Mouse (Mus musculus) embryonic facial prominence, embryonic 11.5 days (tissue): ENCODE results near the gene Tpp2. TPM values are rescaled to one million over a fixed set of nuclear protein-coding genes. Genes with fewer than 3 reads are reported as not detected.
A peak's percentile ranks its signal among the peaks of the same experiment; 100 is the strongest.
"Not testable (repeated sequence)": the region's sequence is repeated elsewhere in the genome, so short reads cannot be mapped to it uniquely, and the experiment has no call there.

ENCODE experiments used
- ATAC-seq: fragments of 200-750 bp; cut with Nextera tagmentation; replicated peaks from 2 replicates; pipeline ENCODE4 v1.8.0; 2017; ENCODE audit warnings: low read depth; ENCODE audit not compliant: insufficient number of reproducible peaks, low FRiP score, low TSS enrichment
- DNase-seq: peaks from one replicate; pipeline ENCODE4 v3.0.0-alpha.2; 2015; ENCODE audit warnings: low spot score
- H3K27ac ChIP-seq: fragments of 300-500 bp; sonication (generic); replicated peaks from 2 replicates; pipeline ENCODE4 v1.5.1; 2014; ENCODE audit warnings: mild to moderate bottlenecking, low read depth, low read length, control low read depth
- H3K27me3 ChIP-seq: fragments of 300-500 bp; sonication (generic); 2 replicates; pipeline ENCODE4 v1.6.1; 2014; ENCODE audit warnings: mild to moderate bottlenecking, low read length, moderate library complexity, mixed read lengths; ENCODE audit not compliant: control insufficient read depth, insufficient read depth
- H3K36me3 ChIP-seq: fragments of 300-500 bp; sonication (generic); replicated peaks from 2 replicates; pipeline ENCODE4 v1.6.1; 2014; ENCODE audit warnings: low read depth, mild to moderate bottlenecking, low read length, moderate library complexity, mixed read lengths; ENCODE audit not compliant: control insufficient read depth, insufficient read depth
- H3K4me1 ChIP-seq: fragments of 300-500 bp; sonication (generic); 2 replicates; pipeline ENCODE4 v1.6.1; 2014; ENCODE audit warnings: low read length, mixed read lengths; ENCODE audit not compliant: control insufficient read depth, insufficient read depth
- H3K4me2 ChIP-seq: fragments of 300-500 bp; sonication (generic); 2 replicates; pipeline ENCODE4 v1.6.1; 2014; ENCODE audit warnings: low read depth, mild to moderate bottlenecking, control low read depth, low read length, moderate library complexity
- H3K4me3 ChIP-seq: fragments of 300-500 bp; sonication (generic); 2 replicates; pipeline ENCODE4 v1.5.1; 2014; ENCODE audit warnings: low read depth, low read length, control low read depth
- H3K9ac ChIP-seq: fragments of 300-500 bp; sonication (generic); replicated peaks from 2 replicates; pipeline ENCODE4 v1.6.1; 2014; ENCODE audit warnings: mild to moderate bottlenecking, control low read depth, low read length
- H3K9me3 ChIP-seq: fragments of 300-500 bp; sonication (generic); replicated peaks from 2 replicates; pipeline ENCODE4 v1.6.1; 2016; ENCODE audit warnings: mild to moderate bottlenecking, low read length, inconsistent platforms, mixed read lengths; ENCODE audit not compliant: control insufficient read depth
- WGBS: fragments of 180-500 bp; shearing (Covaris S2); extraction: QIAGEN DNeasy Blood & Tissue Kit; methylation state at CpG from one replicate; pipeline ENCODE4 v1.1.7; 2014; 5-methylcytosine and 5-hydroxymethylcytosine counted together
- polyA plus RNA-seq: library from polyadenylated mRNA; unstranded; fragments of >200 nt; fragmentation: Nextera tagmentation; extraction: Ambion mirVana; gene quantifications from 2 replicates; pipeline ENCODE4 v1.2.1, GENCODE M21; 2014

The Tpp2 gene
- 69.5 and 77.1 TPM in 2 replicates for polyA plus RNA-seq

GRCm38 (mm10) chr1:43933488-43934415 lies at the start of gene Tpp2:
Tpp2 (plus strand) TSS chr1:43933647.
- Histone ChIP-seq H3K9ac (peak within 1 kb of the TSS; percentile 95), H3K4me2 (peak within 1 kb of the TSS; percentile 53), H3K9me3 (no peaks in the 10 kb centered on the region), H3K27ac (peak within 1 kb of the TSS; percentile 82), H3K4me1 (0 out of 2 replicates have a peak, but pooled peaks cover 2% of the 10 kb centered on the region), H3K36me3 (no peaks in the 10 kb centered on the region), H3K4me3 (peak within 1 kb of the TSS; percentile 99), H3K27me3 (no peaks in the 10 kb centered on the region)
- ATAC-seq = peak; percentile 100
- under 1% methylated on average over 81 of the region's 81 CpGs for WGBS
- DNase-seq = peak; percentile 98

- H3K4me2 ChIP-seq, H3K27me3 ChIP-seq, H3K9ac ChIP-seq, ATAC-seq, H3K9me3 ChIP-seq, H3K36me3 ChIP-seq, DNase-seq, H3K4me1 ChIP-seq, H3K4me3 ChIP-seq, H3K27ac ChIP-seq: not testable (repeated sequence)
- WGBS = 85% methylated on average over 11 of the region's 11 CpGs
These were observed 45.1 kb upstream of the Tpp2 start for GRCm38 (mm10) chr1:43888358-43888757.

- no peaks in the 10 kb centered on the region for H3K4me1 ChIP-seq
- ATAC-seq = no peak
- DNase-seq = no peak
- no peak overlapping the region for H3K4me3 ChIP-seq
- no peak overlapping the region for H3K4me2 ChIP-seq
- H3K27ac ChIP-seq = no peak overlapping the region
- H3K9me3 ChIP-seq = no peaks in the 10 kb centered on the region
- H3K36me3 ChIP-seq = no peaks in the 10 kb centered on the region
- H3K27me3 ChIP-seq = no peaks in the 10 kb centered on the region
- H3K9ac ChIP-seq = no peak overlapping the region
These were observed 37.7 kb upstream of the Tpp2 start for GRCm38 (mm10) chr1:43895742-43896141.

- no peak overlapping the region for H3K27ac ChIP-seq
- no peak overlapping the region for H3K4me3 ChIP-seq
- H3K4me1 ChIP-seq = no peaks in the 10 kb centered on the region
- no peak for DNase-seq
- H3K36me3 ChIP-seq = no peaks in the 10 kb centered on the region
- WGBS = 83% methylated on average over 2 of the region's 2 CpGs
- H3K4me2 ChIP-seq = no peak overlapping the region
- no peak for ATAC-seq
- H3K27me3 ChIP-seq = no peaks in the 10 kb centered on the region
- no peaks in the 10 kb centered on the region for H3K9me3 ChIP-seq
- H3K9ac ChIP-seq = no peak overlapping the region
These were observed 36.3 kb upstream of the Tpp2 start for GRCm38 (mm10) chr1:43897131-43897530.

GRCm38 (mm10) chr1:43897987-43898386 lies 35.5 kb upstream of the Tpp2 start:
- no peaks in the 10 kb centered on the region for H3K36me3 ChIP-seq
- H3K4me1 ChIP-seq = no peaks in the 10 kb centered on the region
- ATAC-seq (no peak), DNase-seq (no peak)
- H3K4me2 ChIP-seq = no peak overlapping the region
- WGBS = 86% methylated on average over 18 of the region's 18 CpGs
- no peak overlapping the region for H3K9ac ChIP-seq
- H3K4me3 ChIP-seq = no peak overlapping the region
- no peaks in the 10 kb centered on the region for H3K9me3 ChIP-seq
- H3K27me3 ChIP-seq = no peaks in the 10 kb centered on the region
- H3K27ac ChIP-seq = no peak overlapping the region

GRCm38 (mm10) chr1:43898991-43899714 lies 34.3 kb upstream of the Tpp2 start:
- Histone ChIP-seq H3K27ac (no peak overlapping the region), H3K9ac (peak overlapping the region; percentile 56), H3K9me3 (no peaks in the 10 kb centered on the region), H3K4me1 (no peaks in the 10 kb centered on the region), H3K4me3 (peak overlapping the region; percentile 11), H3K36me3 (no peaks in the 10 kb centered on the region), H3K4me2 (peak overlapping the region; percentile 46), H3K27me3 (no peaks in the 10 kb centered on the region)
- DNase-seq = peak; percentile 92
- ATAC-seq = peak; percentile 56; the same call in 1 of the 2 replicates
- 15% methylated on average over 18 of the region's 18 CpGs for WGBS

GRCm38 (mm10) chr1:43902417-43902816 lies 31.0 kb upstream of the Tpp2 start:
- Histone ChIP-seq H3K36me3 (no peaks in the 10 kb centered on the region), H3K4me3 (no peak overlapping the region), H3K4me1 (no peaks in the 10 kb centered on the region), H3K9me3 (no peaks in the 10 kb centered on the region), H3K27me3 (no peaks in the 10 kb centered on the region), H3K9ac (no peak overlapping the region), H3K4me2 (no peak overlapping the region), H3K27ac (no peak overlapping the region)
- ATAC-seq (no peak), DNase-seq (no peak)
- WGBS = 92% methylated on average over 1 of the region's 1 CpGs

- H3K27me3 ChIP-seq = no peaks in the 10 kb centered on the region
- no peaks in the 10 kb centered on the region for H3K9me3 ChIP-seq
- 76% methylated on average over 4 of the region's 4 CpGs for WGBS
- H3K4me3 ChIP-seq = no peak overlapping the region
- no peak for ATAC-seq
- no peaks in the 10 kb centered on the region for H3K4me1 ChIP-seq
- no peak overlapping the region for H3K27ac ChIP-seq
- no peak overlapping the region for H3K4me2 ChIP-seq
- DNase-seq = no peak
- no peaks in the 10 kb centered on the region for H3K36me3 ChIP-seq
- no peak overlapping the region for H3K9ac ChIP-seq
These were observed 30.6 kb upstream of the Tpp2 start for GRCm38 (mm10) chr1:43902855-43903254.
